Mouse (Mus musculus): ENCODE measurements around the gene Rtn4rl2. TPM values are rescaled to one million over a fixed set of nuclear protein-coding genes. Genes with fewer than 3 reads are reported as not detected.

Gene Rtn4rl2
- total RNA-seq (2023): not detected in 4 replicates

DNA sequence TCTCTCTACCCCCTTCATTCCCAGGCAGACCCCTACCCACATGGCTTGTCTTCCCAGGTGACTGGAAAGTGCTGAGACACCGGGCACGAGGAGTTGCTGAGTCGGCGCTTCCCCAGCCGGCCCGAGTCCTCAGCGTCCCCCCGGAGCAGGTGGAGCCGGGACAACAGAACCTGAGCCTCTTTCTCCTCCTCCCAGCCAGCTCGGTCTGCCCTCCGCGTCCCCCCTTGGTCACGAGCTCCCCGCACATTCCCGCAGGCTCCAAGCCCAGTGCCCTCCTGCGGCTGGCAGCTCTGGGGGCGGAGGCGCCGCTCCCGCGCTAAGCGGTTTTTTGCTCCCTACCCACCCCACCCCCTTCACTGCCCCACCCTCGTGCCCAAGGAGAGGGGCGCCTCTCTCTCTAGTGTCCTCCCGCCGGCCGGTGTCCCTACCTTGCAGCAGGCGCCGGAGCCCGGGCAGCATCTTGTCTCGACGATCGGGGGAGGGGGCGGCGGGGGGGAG is at the start of gene Rtn4rl2:
Gene Rtn4rl2, minus strand, starts transcription at position 477 of the 498 bp plus-strand sequence.

DNA sequence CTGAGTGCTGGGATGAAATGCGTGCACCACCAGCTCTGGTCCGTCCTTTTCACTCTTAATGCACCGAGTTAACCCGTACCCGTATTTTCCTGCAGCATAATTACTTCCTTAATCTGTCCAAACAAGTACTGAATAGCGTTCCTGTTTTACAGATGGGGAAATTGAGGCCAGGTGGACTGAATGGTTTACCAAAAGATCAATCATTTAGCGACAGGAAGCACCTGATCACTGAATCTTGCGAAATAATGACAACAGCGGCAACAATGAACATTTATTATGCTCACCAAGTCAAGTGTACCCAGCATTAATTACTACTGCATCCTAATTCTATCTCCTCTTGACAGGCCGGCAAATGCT is 47.9 kb downstream of the Rtn4rl2 start, which contains the start of gene Slc43a1:
Gene Slc43a1, plus strand, starts transcription at position 258 of the 357 bp plus-strand sequence.

GRCm38 (mm10) chr2:84826488-84827282 is 59.8 kb downstream of the Rtn4rl2 start, which contains the start of gene Timm10:
Timm10 (plus strand) TSS chr2:84826997.

DNA sequence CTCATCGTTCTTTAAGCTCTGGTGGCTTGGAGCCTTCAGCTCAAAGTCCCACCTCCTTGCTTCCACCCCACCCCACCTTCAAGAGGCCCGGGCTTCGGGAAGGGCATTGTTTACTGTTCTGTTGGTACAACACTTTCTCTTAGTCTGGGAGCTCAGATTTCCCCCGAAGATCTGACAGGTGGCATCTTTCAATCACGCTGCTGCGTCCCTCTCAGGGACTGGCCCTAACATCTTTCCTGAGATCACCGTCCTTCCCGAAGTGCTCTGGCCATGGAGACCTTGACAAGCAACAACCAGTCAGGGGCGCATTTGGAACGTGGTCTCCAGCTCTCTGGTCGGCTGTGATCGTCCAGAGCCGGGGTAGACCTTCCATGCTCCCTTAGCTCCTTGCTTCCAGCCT is 64.0 kb downstream of the Rtn4rl2 start, which contains the start of gene Smtnl1:
Gene Smtnl1, minus strand, starts transcription at position 101 of the 400 bp plus-strand sequence.

Other genes starting within 250 kb of the Rtn4rl2 start
- 2.3 to 3.5 TPM (median 2.6 TPM) in 4 replicates for gene Ctnnd1, start 235.9 kb downstream of the Rtn4rl2 start, total RNA-seq (2023)
- gene Btbd18, start 227.6 kb downstream of the Rtn4rl2 start, total RNA-seq (2023): 0.18 TPM in 1 of 4 replicates, not detected in the others
- gene Selenoh, start 215.9 kb downstream of the Rtn4rl2 start, total RNA-seq (2023): 47.2 to 55.2 TPM (median 52.0 TPM) in 4 replicates
- not detected in 4 replicates for gene Gm28635, start 208.7 kb downstream of the Rtn4rl2 start, total RNA-seq (2023)
- gene Med19, start 208.3 kb downstream of the Rtn4rl2 start, total RNA-seq (2023): 13.2 to 15.1 TPM (median 14.9 TPM) in 4 replicates
- 35.7 to 39.7 TPM (median 37.7 TPM) in 4 replicates for gene Tmx2, start 207.6 kb downstream of the Rtn4rl2 start, total RNA-seq (2023)
- 56.6 to 59.0 TPM (median 58.3 TPM) in 4 replicates for gene Zdhhc5, start 171.5 kb downstream of the Rtn4rl2 start, total RNA-seq (2023)
- gene Clp1, start 159.4 kb downstream of the Rtn4rl2 start, total RNA-seq (2023): 20.9 to 25.6 TPM (median 24.0 TPM) in 4 replicates
- 0.94 to 0.98 TPM in 2 of 4 replicates, not detected in the others for gene Ypel4, start 152.7 kb downstream of the Rtn4rl2 start, total RNA-seq (2023)
- gene Gm19426, start 143.1 kb downstream of the Rtn4rl2 start, total RNA-seq (2023): not detected in 4 replicates
- gene Serping1, start 111.3 kb downstream of the Rtn4rl2 start, total RNA-seq (2023): 0.66 to 0.81 TPM in 2 of 4 replicates, not detected in the others
- 9.9 to 13.9 TPM (median 12.4 TPM) in 4 replicates for gene Ube2l6, start 87.9 kb downstream of the Rtn4rl2 start, total RNA-seq (2023)
- not detected in 4 replicates for gene Smtnl1, start 64.1 kb downstream of the Rtn4rl2 start, total RNA-seq (2023)
- 15.5 to 34.2 TPM (median 20.3 TPM) in 4 replicates for gene Timm10, start 59.7 kb downstream of the Rtn4rl2 start, total RNA-seq (2023)
- 5.8 to 6.3 TPM (median 5.9 TPM) in 4 replicates for gene Slc43a1, start 47.9 kb downstream of the Rtn4rl2 start, total RNA-seq (2023)
- 9.0 to 14.1 TPM (median 10.9 TPM) in 4 replicates for gene Slc43a3, start 49.9 kb upstream of the Rtn4rl2 start, total RNA-seq (2023)
- 0.98 to 2.2 TPM (median 1.6 TPM) in 4 replicates for gene Prg2, start 93.8 kb upstream of the Rtn4rl2 start, total RNA-seq (2023)
- gene Prg3, start 101.5 kb upstream of the Rtn4rl2 start, total RNA-seq (2023): not detected in 4 replicates
- gene Ssrp1, start 150.5 kb upstream of the Rtn4rl2 start, total RNA-seq (2023): 165 to 186 TPM (median 182 TPM) in 4 replicates
- gene P2rx3, start 150.8 kb upstream of the Rtn4rl2 start, total RNA-seq (2023): 0.31 to 0.86 TPM (median 0.68 TPM) in 4 replicates
- 35.1 to 48.5 TPM (median 36.5 TPM) in 4 replicates for gene Tnks1bp1, start 161.3 kb upstream of the Rtn4rl2 start, total RNA-seq (2023)
- gene Aplnr, start 249.5 kb upstream of the Rtn4rl2 start, total RNA-seq (2023): not detected in 4 replicates